Mouse (Mus musculus) hindbrain, embryonic 13.5 days (tissue): Measurements from ENCODE around the gene Csgalnact2. TPM values are rescaled to one million over a fixed set of nuclear protein-coding genes. Genes with fewer than 3 reads are reported as not detected.
A peak's percentile ranks its signal among the peaks of the same experiment; 100 is the strongest.

Source experiments
- ATAC-seq: fragments of 200-750 bp; cut with Nextera tagmentation; 2 replicates; pipeline ENCODE4 v1.8.0; 2017; ENCODE audit warnings: moderate TSS enrichment; ENCODE audit not compliant: low FRiP score
- H3K27ac ChIP-seq: fragments of 300-500 bp; sonication (generic); 2 replicates; pipeline ENCODE4 v1.5.1; 2015; ENCODE audit warnings: inconsistent platforms, mild to moderate bottlenecking, moderate library complexity
- H3K27me3 ChIP-seq: fragments of 300-500 bp; sonication (generic); 2 replicates; pipeline ENCODE4 v1.6.1; 2015; ENCODE audit warnings: mild to moderate bottlenecking, inconsistent platforms
- H3K36me3 ChIP-seq: fragments of 300-500 bp; sonication (generic); 2 replicates; pipeline ENCODE4 v1.6.1; 2015; ENCODE audit warnings: mild to moderate bottlenecking, inconsistent platforms
- H3K4me1 ChIP-seq: fragments of 300-500 bp; sonication (generic); replicated peaks from 2 replicates; pipeline ENCODE4 v1.6.1; 2015; ENCODE audit warnings: inconsistent platforms
- H3K4me2 ChIP-seq: fragments of 300-500 bp; sonication (generic); 2 replicates; pipeline ENCODE4 v1.6.1; 2015; ENCODE audit warnings: inconsistent platforms, mild to moderate bottlenecking, moderate library complexity
- H3K4me3 ChIP-seq: fragments of 300-500 bp; sonication (generic); 2 replicates; pipeline ENCODE4 v1.5.1; 2015; ENCODE audit warnings: mild to moderate bottlenecking, inconsistent platforms
- H3K9ac ChIP-seq: fragments of 300-500 bp; sonication (generic); 2 replicates; pipeline ENCODE4 v1.6.1; 2015; ENCODE audit warnings: mild to moderate bottlenecking, inconsistent platforms
- H3K9me3 ChIP-seq: fragments of 300-500 bp; sonication (generic); 2 replicates; pipeline ENCODE4 v1.6.1; 2016; ENCODE audit warnings: inconsistent platforms
- whole genome bisulfite sequencing: fragments of 180-500 bp; shearing (Covaris S2); methylation state at CpG from one replicate; pipeline ENCODE4 v1.1.7; 2015; 5-methylcytosine and 5-hydroxymethylcytosine counted together
- microRNA-seq: library from miRNA; unstranded; fragments of <30 nt; microRNA quantifications from one replicate; pipeline ENCODE4, GENCODE M21; 2016
- polyA plus RNA-seq: library from polyadenylated mRNA; unstranded; fragments of >200 nt; fragmentation: Nextera tagmentation; extraction: Ambion mirVana; gene quantifications from 2 replicates; pipeline ENCODE4 v1.2.1, GENCODE M21; 2015

Csgalnact2 gene
- polyA plus RNA-seq, 1 experiment from 2014 or later, result 9.5 TPM

- Histone ChIP-seq H3K4me3 (no peak overlapping the region), H3K4me1 (peaks cover 38% of the 10 kb centered on the region), H3K36me3 (no peaks in the 10 kb centered on the region), H3K9me3 (no peaks in the 10 kb centered on the region), H3K4me2 (no peak overlapping the region), H3K9ac (no peak overlapping the region), H3K27ac (no peak overlapping the region), H3K27me3 (peaks cover 37% of the 10 kb centered on the region)
- WGBS, result 71% methylated on average over 7 of the region's 7 CpGs
- no peak for ATAC-seq
These were observed 71.2 kb downstream of the Csgalnact2 start for GRCm38 (mm10) chr6:118067720-118068119.

- peak; percentile 64 for ATAC-seq
These were observed 72.5 kb downstream of the Csgalnact2 start for GRCm38 (mm10) chr6:118066199-118067081.

GRCm38 (mm10) chr6:118065837-118066198 is 73.1 kb downstream of the Csgalnact2 start:
- ATAC-seq, result peak; percentile 46
- Histone ChIP-seq H3K4me2 (peak overlapping the region; percentile 98), H3K4me1 (peaks cover 37% of the 10 kb centered on the region), H3K9me3 (no peaks in the 10 kb centered on the region), H3K4me3 (peak overlapping the region; percentile 51), H3K27me3 (peaks cover 37% of the 10 kb centered on the region), H3K9ac (peak overlapping the region; percentile 72), H3K36me3 (no peaks in the 10 kb centered on the region), H3K27ac (no peak overlapping the region)
- WGBS, result 0% methylated on average over 12 of the region's 12 CpGs

More at GRCm38 (mm10) chr6:118066199-118067081, 72.5 kb downstream of the Csgalnact2 start:
- H3K36me3 ChIP-seq, result no peaks in the 10 kb centered on the region
- H3K4me3 ChIP-seq, result peak overlapping the region; percentile 51
- H3K27ac ChIP-seq, result no peak overlapping the region
- H3K4me2 ChIP-seq, result peak overlapping the region; percentile 98
- H3K9me3 ChIP-seq, result no peaks in the 10 kb centered on the region
- H3K27me3 ChIP-seq, result peaks cover 37% of the 10 kb centered on the region
- 2% methylated on average over 40 of the region's 40 CpGs for WGBS
- H3K4me1 ChIP-seq, result peaks cover 38% of the 10 kb centered on the region
- H3K9ac ChIP-seq, result peak overlapping the region; percentile 72

- Histone ChIP-seq H3K9ac (peak overlapping the region; percentile 72; the same call in 1 of the 2 replicates), H3K4me1 (peaks cover 29% of the 10 kb centered on the region), H3K27me3 (peaks cover 37% of the 10 kb centered on the region), H3K4me3 (0 out of 2 replicates have a peak overlapping the region, but pooled peaks have one; percentile 51), H3K36me3 (no peaks in the 10 kb centered on the region), H3K9me3 (no peaks in the 10 kb centered on the region), H3K4me2 (peak overlapping the region; percentile 98), H3K27ac (no peak overlapping the region)
- ATAC-seq, result peak; percentile 41
- WGBS, result 9% methylated on average over 7 of the region's 7 CpGs
These were observed 73.9 kb downstream of the Csgalnact2 start for GRCm38 (mm10) chr6:118064968-118065530.

GRCm38 (mm10) chr6:118063266-118063665 is 75.7 kb downstream of the Csgalnact2 start:
- Histone ChIP-seq H3K27ac (no peak overlapping the region), H3K4me2 (no peak overlapping the region), H3K27me3 (peaks cover 34% of the 10 kb centered on the region), H3K4me1 (peaks cover 28% of the 10 kb centered on the region), H3K9ac (no peak overlapping the region), H3K36me3 (no peaks in the 10 kb centered on the region), H3K4me3 (no peak overlapping the region), H3K9me3 (no peaks in the 10 kb centered on the region)
- WGBS, result 78% methylated on average over 5 of the region's 5 CpGs
- ATAC-seq, result no peak

- 91% methylated on average over 4 of the region's 4 CpGs for WGBS
- ATAC-seq, result no peak
These were observed 77.7 kb downstream of the Csgalnact2 start for GRCm38 (mm10) chr6:118061266-118061665.

More at GRCm38 (mm10) chr6:118061266-118061665, 77.7 kb downstream of the Csgalnact2 start:
- Histone ChIP-seq H3K9me3 (no peaks in the 10 kb centered on the region), H3K4me1 (peaks cover 19% of the 10 kb centered on the region), H3K36me3 (no peaks in the 10 kb centered on the region), H3K9ac (no peak overlapping the region), H3K27ac (no peak overlapping the region), H3K27me3 (peaks cover 17% of the 10 kb centered on the region; the same call in 1 of the 2 replicates), H3K4me2 (no peak overlapping the region), H3K4me3 (no peak overlapping the region)

Small RNA genes lying within 50 kb of the gene (microRNA-seq; reads per million reads assigned to microRNA genes)
- not detected for gene Mir7044

Other genes with a start within 250 kb of the Csgalnact2 start
- gene Hnrnpf, start 238.8 kb downstream of the Csgalnact2 start, polyA plus RNA-seq, result 307 and 313 TPM in 2 replicates
- 3.5 TPM in 2 replicates for gene Fxyd4, start 201.4 kb downstream of the Csgalnact2 start, polyA plus RNA-seq
- 0.90 and 1.1 TPM in 2 replicates for gene Rasgef1a, start 127.7 kb downstream of the Csgalnact2 start, polyA plus RNA-seq
- 8.7 and 9.1 TPM in 2 replicates for gene Ret, start 58.6 kb upstream of the Csgalnact2 start, polyA plus RNA-seq